Mouse (Mus musculus): ENCODE measurements around the gene Olfr1326-ps1.

Gene Olfr1326-ps1

DNA sequence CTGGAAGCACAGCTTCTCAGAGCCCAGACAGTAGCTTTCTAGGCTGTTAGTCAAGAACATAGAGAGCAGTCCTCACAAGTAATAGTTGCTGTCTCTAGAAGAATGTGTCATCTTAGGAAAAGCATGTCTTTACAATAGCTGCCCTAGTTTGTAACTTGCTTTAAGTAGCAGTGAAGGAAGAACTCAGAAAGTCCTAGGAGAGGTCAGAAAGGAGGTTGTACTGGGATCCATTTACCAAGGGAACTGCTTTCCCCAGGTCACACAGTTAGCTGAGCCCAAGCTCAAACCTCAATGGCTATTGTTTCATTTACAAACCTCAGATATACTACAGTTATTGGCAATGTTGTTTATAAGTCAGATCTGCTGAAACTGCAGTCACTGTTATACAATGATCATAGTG lies at the start of gene Olfr1326-ps1:
Olfr1326-ps1 (minus strand) TSS at position 101 of the 400 bp plus-strand sequence.
- in situ Hi-C loops (cut with MboI; ENCODE audit: low sequenced_read_pairs), result no loop called here

DNA sequence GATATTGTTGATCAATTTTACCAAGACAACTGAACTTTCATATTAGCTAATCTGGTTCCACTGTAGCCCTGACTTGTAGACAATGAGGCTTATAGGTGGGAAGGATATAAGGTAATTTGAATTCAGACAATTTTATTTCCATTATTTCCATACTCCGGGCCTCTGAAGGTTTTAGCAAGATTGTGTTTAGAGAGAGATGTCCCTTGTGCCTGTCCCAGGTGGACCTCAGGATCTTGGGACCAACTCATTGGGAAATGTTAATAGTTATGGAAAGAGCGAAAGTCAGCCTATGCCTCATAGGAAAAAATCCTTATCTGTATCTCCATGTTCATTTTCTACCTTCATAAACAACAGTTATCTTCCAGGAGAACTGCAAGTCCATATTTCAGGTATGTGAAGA lies 17.7 kb upstream of the Olfr1326-ps1 start, which contains the start of gene Olfr1325:
Olfr1325 (plus strand) TSS at position 301 of the 400 bp plus-strand sequence.
- in situ Hi-C loops (cut with MboI; ENCODE audit: low sequenced_read_pairs), result no loop called here
